Mouse (Mus musculus) thymus, adult 2 months (tissue): ENCODE data around the gene Cdk17.

Experiments
- CTCF ChIP-seq: fragments of 200-500 bp; IDR thresholded peaks from 2 replicates; pipeline ENCODE4 v1.5.1; 2012; ENCODE audit warnings: mild to moderate bottlenecking, control low read depth, low read length, moderate library complexity, borderline replicate concordance; ENCODE audit not compliant: control insufficient read depth, poor library complexity, insufficient read depth; ENCODE audit errors: extremely low read depth
- POLR2A ChIP-seq: fragments of 200-500 bp; IDR thresholded peaks from 2 replicates; pipeline ENCODE4 v1.6.1; 2012; ENCODE audit warnings: mild to moderate bottlenecking, low read length, control low read depth, moderate library complexity; ENCODE audit not compliant: control insufficient read depth, poor library complexity, insufficient read depth; ENCODE audit errors: extremely low read depth

DNA sequence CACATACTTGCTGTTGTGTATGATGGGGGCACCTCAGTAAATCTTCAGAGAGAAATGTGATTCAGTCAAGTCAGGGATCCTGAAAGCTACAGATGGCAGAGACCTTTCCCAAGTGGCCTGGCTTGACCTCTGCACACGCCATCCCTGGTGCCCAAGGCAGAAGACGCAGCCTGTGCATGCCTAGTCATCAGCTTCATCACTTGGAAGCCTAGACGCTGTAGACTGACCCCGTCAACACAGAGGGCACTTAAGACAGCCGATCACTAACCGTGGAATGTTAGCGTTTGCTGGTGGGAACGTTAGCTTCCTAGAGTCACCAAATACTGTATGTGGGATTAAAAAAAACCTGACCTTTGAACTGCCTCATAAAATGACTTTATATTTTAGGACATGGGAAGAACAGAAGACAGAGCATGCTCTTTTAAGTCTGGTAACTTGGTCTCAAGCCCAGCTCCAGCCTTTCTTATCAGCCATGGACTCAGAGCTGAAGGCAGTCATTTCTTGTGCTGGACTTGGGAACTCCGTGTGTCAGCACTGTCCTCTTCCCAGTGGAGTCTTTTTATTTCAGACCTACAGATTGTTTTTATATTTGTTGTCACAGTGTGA, 78.6 kb downstream of the Cdk17 start:
- TF ChIP-seq CTCF (no peak), POLR2A (no peak)
